Mouse (Mus musculus) WW6 (cell line): ENCODE data around the gene Nox4.
A peak's percentile ranks its signal among the peaks of the same experiment; 100 is the strongest.

Source experiments
- DNase-seq: peaks from one replicate; pipeline ENCODE4 v3.0.0-alpha.2; 2013; ENCODE audit warnings: low read depth, low spot score

The Nox4 gene

GRCm38 (mm10) chr7:87245856-87246579, at the start of gene Nox4:
Gene Nox4 (plus strand): TSS chr7:87246096.
- no peak for DNase-seq

DNA sequence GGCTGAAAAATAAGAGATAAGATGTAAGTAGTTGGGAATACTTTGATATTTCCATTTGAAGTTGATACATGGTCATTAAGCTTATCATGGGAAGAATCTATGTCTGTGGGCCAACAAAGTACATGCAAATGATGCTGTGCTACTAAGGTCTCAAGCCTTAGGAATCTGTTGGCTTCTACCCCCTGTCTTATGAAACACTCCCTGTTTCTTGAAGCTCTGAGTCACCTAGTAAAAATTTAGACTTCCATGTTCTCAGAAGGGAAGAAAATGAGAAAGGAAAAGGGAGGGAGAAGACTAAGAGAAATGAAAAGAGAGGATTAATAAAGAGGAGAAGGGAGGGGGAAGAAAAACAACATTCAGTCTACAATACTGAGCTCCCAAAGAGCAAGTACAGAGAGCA, 41.1 kb upstream of the Nox4 start:
- DNase-seq = no peak

GRCm38 (mm10) chr7:87221712-87222111, 24.2 kb upstream of the Nox4 start:
- no peak for DNase-seq

GRCm38 (mm10) chr7:87222751-87223150, 23.1 kb upstream of the Nox4 start:
- DNase-seq = no peak

DNA sequence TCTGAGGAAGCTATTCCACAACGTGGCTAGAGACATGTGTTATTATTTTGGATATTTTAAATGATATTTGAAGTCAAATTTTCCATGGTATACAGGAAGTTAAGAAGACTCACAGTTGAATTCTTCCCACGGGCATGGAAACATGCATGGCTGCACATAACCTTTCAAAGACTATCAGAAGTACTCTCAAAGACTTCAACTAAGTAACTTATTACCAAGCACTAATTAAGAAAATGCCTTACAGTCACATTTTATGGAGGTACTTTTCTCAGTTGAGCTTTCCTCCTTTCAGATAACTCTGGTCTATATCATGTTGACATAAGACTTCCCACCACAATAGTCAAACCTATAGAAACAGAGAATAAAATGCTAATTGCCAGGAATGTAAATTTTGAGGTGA, 20.3 kb upstream of the Nox4 start:
- DNase-seq = no peak

DNA sequence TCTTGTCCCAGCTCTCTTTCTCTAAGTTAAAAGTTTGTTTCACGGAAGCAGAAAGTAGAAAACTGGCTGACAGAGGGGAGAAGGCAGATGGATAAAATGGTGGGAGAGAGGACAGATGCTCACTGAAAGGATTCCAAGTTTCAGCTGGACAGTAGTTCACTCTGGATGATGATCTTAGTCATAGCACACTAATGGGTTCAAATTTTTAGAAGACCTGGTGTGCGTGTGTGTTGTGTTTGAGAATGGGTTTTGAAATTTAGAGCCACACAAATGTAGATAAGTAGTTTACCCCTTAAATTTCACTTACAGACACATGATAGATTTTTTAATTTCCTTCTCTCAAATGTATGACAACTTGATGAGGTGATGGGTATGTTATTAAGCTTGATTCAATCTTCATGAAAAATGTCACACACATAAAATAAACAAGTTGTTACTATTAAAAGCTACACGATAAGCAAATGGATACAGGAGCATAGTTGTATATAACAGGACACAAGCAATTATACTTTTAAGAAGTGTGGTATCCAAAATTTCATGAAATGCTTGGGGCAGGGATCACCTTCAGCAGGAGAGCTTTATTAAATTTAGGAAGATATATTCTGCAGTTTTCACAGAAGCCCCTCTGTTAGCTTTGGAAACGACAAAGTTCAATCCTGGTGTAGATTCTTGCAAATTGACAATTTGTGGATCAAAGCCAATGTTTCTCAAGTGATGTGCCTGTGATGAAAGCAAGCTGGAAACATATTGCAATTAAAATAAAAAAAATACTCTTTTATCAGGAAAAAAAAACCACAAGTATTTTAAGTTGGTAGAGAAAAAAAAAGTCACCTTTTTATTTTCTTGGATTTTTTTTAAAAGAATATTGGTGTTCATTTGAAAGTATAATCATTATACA, 18.6 kb upstream of the Nox4 start:
- DNase-seq = no peak

DNA sequence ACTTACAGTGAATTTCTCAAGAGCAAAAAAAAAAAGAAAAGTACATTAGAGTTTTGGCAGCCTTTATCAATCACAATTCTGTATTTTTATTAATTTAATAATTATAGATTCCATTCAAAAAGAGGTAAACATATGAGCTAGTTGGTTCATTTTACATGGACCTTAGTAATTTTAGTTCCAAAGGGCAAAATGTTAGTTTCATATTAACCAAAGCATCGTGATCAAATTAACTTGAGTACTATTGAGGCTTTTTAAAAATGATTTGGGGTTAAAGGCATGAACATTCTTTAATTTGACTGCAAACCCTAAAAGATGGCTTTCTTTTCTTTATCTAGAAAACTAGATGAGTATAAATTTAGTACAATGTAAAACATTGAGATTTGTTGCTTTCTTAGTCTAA, 16.4 kb upstream of the Nox4 start:
- no peak for DNase-seq

GRCm38 (mm10) chr7:87241139-87241538, 4.8 kb upstream of the Nox4 start:
- no peak for DNase-seq

DNA sequence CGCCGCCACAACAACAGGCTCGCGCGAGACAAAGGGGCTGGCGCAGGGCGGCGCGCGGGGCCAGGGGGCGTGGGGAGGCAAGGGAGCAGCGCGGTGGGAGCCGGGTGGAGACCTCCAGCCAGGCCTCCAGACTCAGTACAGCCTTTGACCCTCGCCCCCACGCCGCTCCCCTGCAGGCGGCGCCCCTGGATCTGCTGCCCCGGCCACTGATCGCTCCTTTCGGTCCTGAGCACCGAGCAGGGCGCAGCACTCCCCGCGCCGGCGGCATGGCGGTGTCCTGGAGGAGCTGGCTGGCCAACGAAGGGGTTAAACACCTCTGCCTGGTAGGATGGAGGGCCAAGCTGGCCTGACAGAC, 661 bp downstream of the Nox4 start:
- DNase-seq = peak; percentile 38

GRCm38 (mm10) chr7:87246940-87247339, 1.0 kb downstream of the Nox4 start:
- DNase-seq = no peak

- no peak for DNase-seq
Measured at GRCm38 (mm10) chr7:87247926-87248325, 2.0 kb downstream of the Nox4 start.

DNA sequence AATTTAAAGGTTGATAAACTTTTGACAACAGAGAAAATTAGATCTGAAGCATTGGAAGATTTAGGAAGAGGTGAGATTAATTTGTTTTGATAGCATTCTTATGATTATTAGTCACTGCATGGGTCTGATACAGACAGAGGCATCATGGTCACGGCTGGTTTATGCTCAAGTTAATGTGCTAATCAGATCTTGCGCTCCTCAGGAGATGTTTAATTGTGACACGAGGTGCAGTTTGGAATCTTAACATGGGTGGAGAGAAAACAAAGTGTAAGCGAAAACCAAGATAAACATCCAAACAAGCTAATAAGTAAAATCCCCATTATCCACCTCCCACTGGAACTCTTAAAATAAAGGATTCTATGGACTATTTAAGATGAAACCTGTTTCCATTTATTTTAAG, 6.2 kb downstream of the Nox4 start:
- DNase-seq = no peak

GRCm38 (mm10) chr7:87277225-87277624, 31.3 kb downstream of the Nox4 start:
- no peak for DNase-seq

GRCm38 (mm10) chr7:87303726-87304315, 57.9 kb downstream of the Nox4 start:
- no peak for DNase-seq

DNA sequence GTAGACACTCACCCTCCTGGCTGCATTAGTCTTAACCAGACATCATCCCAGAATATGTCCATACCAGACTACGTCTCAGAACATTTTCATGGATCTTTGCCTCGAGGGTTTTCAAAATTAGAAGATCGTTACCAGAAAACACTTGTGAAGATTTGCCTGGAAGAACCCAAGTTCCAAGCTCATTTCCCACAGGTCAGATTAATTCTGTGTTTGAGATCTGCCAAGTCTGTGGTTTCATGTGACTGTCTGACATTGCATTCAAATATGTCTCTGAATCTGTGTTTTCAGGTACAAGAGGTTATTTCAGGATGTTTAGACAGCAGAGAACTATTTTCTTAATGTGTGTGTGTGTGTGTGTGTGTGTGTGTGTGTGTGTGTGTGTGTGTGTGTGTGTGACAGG, 75.7 kb downstream of the Nox4 start:
- no peak for DNase-seq

DNA sequence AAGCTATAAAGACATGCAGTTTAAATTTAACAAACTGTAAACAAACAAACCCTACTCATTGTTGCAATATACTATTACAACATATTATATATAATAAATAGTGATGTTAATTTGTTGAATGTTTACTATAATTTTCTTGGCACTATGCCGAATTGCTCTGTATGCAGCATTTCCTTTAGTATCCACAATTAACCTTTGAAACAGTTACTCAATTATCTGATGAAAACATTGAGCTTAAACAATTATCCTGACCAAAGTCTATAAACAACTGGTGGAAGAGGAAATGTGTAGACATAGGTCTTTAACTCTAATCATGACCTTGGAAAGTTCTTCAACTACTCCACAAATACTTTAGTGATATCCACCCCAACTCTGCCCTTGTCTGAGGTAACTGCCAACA, 76.2 kb downstream of the Nox4 start:
- DNase-seq = no peak

DNA sequence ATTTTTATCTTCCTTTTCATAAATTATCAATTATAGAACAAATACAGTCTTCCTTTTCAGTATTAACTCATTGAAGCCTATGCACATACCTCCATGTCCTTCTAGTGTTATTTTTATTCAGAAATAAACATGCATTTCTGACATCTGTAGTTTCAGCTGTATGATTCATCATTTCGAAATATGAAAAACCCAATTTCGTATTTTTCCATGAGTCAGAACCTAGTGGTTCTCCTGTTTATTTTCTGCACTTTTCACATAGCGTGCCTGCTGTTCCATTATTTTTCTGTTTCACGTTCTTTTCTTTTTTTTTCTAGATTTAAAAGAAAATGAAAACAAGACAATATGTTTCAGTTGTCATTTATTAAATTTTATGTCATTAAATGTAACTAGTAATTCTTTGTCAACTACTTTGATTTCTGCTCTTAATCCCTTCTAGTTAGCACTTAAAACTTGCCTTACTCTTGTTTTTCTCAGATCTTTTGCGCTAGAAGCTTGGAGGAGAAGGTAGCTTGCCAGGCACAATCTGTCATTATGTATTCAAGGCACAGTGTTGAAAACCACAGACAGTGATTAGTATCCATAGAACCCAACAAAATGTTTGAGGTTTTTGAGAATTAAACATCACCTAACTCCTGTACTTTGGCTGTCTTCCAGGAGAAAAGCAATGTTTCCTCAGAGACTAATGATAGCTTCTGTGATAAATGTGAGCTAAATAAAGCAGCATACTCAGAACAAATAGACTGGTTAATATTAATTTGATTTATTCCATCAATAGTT, 85.1 kb downstream of the Nox4 start:
- DNase-seq = no peak

DNA sequence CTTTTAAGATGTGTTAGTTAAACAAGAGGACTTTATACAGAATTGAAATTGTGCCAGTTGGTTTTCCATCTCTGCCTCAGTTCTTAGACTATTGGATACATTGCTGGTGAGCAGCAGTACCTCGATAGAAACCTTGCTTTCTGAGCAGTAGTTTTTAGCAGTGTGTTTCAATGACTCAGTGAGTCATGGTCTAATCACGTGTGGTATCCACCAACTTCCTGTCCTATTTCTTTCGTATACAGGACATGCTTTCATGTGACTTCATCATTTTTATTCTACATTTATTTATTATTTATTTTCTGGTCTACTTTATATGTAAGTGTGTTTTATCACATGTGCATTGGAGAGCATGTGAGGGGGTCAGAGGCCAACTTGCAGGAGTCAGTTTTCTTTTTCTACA, 99.7 kb downstream of the Nox4 start:
- DNase-seq = no peak

- no peak for DNase-seq
Measured at GRCm38 (mm10) chr7:87352818-87353217, 106.9 kb downstream of the Nox4 start.

GRCm38 (mm10) chr7:87367834-87368233, 121.9 kb downstream of the Nox4 start:
- DNase-seq = no peak

GRCm38 (mm10) chr7:87369131-87369530, 123.2 kb downstream of the Nox4 start:
- no peak for DNase-seq

GRCm38 (mm10) chr7:87370789-87371188, 124.9 kb downstream of the Nox4 start:
- no peak for DNase-seq
